Mouse (Mus musculus): ENCODE data around the gene Islr.
A peak's percentile ranks its signal among the peaks of the same experiment; 100 is the strongest.

The Islr gene

GRCm38 (mm10) chr9:58220218-58220903, 16.3 kb upstream of the Islr start:
- DNase-seq (ENCODE audit: low spot score) = peak; percentile 69

GRCm38 (mm10) chr9:58218539-58218938, 14.4 kb upstream of the Islr start:
- DNase-seq (ENCODE audit: low spot score) = no peak

- DNase-seq (ENCODE audit: low spot score) = peak; percentile 73
These were observed 12.3 kb upstream of the Islr start for GRCm38 (mm10) chr9:58216402-58216801.

- DNase-seq (ENCODE audit: low spot score) = no peak
These were observed 10.5 kb upstream of the Islr start for GRCm38 (mm10) chr9:58214519-58215180.

- no peak for DNase-seq (ENCODE audit: low spot score)
These were observed 9.8 kb upstream of the Islr start for GRCm38 (mm10) chr9:58213865-58214264.

GRCm38 (mm10) chr9:58213377-58213776, 9.3 kb upstream of the Islr start:
- DNase-seq (ENCODE audit: low spot score) = no peak

DNA sequence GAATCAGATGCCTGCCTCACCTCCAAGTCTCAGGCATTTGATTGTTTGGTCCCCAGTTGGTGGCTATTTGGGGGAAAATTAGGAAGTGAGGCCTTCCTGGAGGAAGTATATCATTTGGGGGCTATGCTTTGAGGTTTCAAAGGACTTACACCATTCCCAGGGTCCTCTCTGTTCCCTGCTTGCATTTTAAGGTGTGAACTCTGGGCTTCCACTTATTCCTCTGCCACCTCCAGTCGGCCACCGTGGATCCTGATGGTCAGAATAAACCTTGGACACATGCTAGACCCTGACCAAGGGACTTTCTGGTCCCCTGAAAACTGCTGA, 6.2 kb upstream of the Islr start:
- DNase-seq (ENCODE audit: low spot score) = no peak

- no peak for DNase-seq (ENCODE audit: low spot score)
These were observed 5.6 kb upstream of the Islr start for GRCm38 (mm10) chr9:58209462-58210303.

- DNase-seq (ENCODE audit: low spot score) = no peak
These were observed 1.9 kb upstream of the Islr start for GRCm38 (mm10) chr9:58206013-58206412.

GRCm38 (mm10) chr9:58204448-58205000, 418 bp upstream of the Islr start:
- DNase-seq (ENCODE audit: low spot score) = peak; percentile 95

DNA sequence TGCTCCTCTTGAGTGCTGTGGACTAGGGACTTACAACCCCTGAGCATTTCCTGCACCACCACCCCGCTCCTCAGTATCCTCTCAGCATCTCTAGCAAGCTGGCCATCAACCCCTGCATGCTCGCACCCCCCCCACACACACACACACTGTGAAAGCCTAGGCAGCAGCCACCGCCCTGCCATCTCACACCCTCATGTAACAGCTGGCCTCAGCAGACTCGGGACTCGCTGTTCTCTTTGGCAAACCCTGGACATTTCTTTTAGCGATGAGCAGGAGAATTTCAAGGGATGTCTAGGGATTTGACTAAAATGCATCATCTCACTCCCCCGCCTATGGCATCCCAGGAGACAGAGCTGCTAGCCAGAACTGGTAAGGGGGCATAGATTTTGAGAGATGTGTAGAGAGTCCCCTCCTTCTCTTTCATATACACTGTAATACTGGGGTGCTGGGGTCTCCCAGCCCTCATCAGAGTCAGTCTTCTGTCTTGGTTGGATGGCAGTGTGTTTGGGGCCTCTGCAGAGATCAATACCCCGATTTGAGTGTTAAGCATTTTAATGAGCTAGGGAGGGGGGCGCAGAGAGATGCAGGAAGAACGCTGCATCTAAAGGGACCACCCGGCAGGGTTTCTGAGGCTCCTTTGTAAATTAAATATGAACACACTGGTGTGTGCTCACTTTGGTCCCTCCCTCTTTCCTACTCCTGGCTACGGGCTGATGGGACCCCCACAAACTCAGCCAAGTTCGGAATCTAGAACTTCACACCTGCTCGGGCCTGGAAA, 1.2 kb downstream of the Islr start:
- DNase-seq (ENCODE audit: low spot score) = peak; percentile 30

- peak; percentile 54 for DNase-seq (ENCODE audit: low spot score)
These were observed 2.1 kb downstream of the Islr start for GRCm38 (mm10) chr9:58201861-58202549.

DNA sequence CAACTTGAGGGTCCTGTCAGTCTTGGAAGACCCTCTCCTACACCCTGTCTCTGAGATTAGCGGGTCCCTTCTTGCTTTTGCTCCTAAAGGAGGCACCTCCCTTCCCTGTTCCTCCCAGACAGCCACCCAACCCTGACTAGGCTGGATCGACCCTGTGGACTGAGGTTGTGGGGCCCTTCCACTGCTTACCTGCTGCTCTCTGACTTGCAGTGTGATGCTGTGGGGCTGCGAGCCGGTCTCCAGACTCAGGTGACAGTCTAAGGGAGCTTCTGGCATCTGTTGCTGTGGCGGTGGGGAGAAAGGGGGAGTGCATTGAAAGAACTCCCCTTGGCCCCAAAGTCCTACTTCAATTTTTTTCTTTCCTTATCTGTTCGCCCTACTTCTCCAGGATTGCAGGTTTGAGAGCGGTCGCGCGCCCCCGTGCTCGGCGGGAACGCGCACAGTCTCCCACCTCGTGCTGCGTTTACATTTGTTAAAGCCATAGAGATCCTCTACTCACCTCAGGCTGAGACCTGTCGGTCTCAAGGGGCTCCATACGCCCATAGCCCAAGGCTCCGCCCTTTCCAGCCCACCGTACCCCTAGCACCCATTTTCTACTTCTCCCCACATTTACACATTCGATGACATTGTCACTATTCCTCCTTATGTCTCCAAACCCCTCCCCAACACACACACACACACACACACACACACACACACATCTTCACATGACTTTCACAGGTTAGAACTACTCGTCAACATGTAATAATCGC, 2.8 kb downstream of the Islr start:
- peak; percentile 36 for DNase-seq (ENCODE audit: low spot score)

DNA sequence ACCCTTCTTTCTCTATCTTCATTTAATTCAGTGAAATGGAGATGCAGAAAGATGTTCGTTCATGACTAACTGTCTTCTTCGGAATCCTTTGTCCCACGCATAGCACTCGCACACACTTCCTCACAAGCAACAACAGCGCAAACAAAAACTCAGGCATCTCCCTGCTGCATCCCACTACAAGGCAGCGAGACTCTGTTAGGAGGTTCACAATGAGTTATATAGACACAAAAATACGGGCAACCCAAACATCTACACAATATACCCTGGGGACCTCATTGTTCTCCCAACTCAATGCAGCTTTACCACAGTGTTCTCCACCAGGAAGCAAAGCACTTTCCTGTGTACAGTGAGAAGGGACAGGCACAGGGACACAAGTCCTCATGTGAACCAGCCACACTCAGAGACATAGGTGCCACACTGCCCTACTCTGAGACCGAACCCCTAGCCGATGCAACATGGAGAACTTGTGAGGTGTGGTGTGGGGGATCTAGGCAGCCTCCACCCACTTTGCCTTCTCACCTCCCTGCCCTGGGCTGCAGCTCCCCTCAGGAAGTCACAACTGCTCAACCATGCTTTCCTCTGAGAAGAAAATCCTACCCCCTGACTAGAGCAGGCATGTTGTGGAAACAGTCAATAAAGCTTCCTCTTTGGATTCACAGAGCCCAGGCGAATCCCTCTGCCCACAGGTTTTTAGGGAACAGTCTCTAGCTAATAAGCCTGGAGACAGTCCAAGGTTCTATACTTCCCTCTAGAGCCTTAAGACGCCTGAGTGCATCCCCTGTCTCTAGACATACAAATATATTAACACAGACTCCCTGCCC, 3.6 kb downstream of the Islr start:
- peak; percentile 25 for DNase-seq (ENCODE audit: low spot score)

- DNase-seq (ENCODE audit: low spot score) = peak; percentile 44
These were observed 4.5 kb downstream of the Islr start for GRCm38 (mm10) chr9:58199381-58200269.

DNA sequence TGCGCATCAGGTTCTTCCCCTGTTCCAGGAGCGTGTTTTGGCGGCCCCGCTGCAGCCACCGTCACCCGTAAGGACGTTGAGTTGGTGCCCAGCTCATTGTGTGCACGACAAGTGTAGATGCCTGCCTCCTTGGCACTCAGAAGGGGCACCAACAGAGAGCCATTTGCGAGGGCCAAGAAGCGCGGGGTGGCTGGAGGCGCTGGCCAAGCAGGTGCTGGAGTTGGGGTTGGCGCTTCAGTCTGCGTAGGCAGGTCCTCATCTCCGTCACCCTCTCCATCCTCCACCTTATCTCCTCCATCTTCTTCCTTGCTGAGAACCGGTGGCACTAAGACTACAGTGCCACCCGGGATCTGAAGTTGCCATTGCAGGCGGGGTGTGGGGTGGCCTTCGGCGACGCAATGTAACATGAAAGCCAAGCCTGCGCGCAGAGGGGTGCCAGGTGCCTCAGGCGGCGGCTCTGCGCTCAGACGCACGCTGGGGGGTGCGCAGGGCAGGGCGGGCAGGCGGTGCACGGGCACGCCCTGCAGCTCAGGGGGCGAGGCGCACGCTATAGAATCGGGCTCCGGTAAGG, 5.2 kb downstream of the Islr start:
- no peak for DNase-seq (ENCODE audit: low spot score)

DNA sequence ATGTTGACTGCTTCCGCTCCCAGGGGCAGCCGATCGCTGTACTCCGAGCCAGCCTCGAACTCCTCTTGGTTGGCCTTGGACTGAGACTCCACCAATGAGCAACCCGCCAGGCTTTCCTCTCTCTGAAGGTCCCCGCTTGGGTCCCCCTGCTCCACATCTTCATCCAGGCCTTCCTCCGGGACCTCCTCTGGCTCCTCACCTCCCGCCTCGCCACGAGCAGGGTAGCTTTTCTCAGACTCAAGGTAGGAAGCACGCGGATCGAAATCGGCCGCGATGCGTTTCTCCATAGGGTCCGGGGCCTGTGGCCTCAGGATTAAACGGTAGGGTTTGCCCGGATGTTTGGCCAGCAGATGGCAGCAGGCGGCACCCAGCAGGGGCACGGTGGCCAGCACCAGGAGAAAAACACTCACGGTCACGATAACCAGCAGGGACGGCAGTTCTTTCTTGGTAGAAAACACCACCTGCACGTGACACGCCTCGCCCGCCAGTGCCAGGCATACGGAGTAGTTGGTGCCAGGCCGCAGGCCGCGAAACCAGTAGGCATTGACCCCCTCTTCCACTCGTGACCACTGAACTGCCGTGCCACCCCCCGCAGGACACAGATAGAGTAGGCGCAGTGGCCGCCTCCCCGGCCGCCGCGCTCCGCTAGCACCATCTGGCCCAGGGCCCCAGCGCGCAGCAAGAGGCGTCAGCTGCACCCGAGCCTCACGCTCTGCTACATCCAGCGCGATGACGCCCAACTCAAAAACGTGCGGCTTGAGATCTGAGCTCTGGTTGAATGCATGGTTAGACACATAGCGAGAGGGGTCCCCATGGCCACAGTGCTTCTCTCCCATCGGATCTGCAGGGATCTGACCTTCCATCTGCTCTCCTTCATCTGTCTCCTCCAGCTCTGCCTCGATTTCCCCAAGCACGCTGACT, 6.1 kb downstream of the Islr start:
- DNase-seq (ENCODE audit: low spot score) = peak; percentile 73
